Mouse (Mus musculus): ENCODE data around the gene Ampd1. TPM values are rescaled to one million over a fixed set of nuclear protein-coding genes. Genes with fewer than 3 reads are reported as not detected.
A peak's percentile ranks its signal among the peaks of the same experiment; 100 is the strongest.

Gene Ampd1
- total and polyA plus RNA-seq, 3 experiments, result 0.08 to 0.18 TPM; not detected in 1

- DNase-seq (ENCODE audit: low read depth, low spot score), result no peak
- Histone ChIP-seq H3K4me1 (ENCODE audit: control insufficient read depth in 1 of 2, insufficient read depth in 2 of 2, low read length in 2 of 2) (no peaks in the 10 kb centered on the region), H3K79me2 (ENCODE audit: control insufficient read depth, insufficient read depth, low read length, poor library complexity) (no peaks in the 10 kb centered on the region; the same call in 1 of the 2 replicates), H3K4me3 (ENCODE audit: control insufficient read depth in 1 of 2, insufficient read depth in 1 of 2, low read depth in 2 of 2, low read length in 2 of 2) (no peak overlapping the region), H3K27me3 (ENCODE audit: control insufficient read depth in 1 of 2, insufficient read depth in 2 of 2, low read length in 2 of 2) (no peaks in the 10 kb centered on the region), H3K9ac (ENCODE audit: control insufficient read depth, low read depth, low read length, poor library complexity, severe bottlenecking) (no peak overlapping the region), H3K36me3 (ENCODE audit: control insufficient read depth in 1 of 2, insufficient read depth in 2 of 2, low read length in 2 of 2) (peaks cover 0 to 5% of the 10 kb centered on the region in 2 experiments; a peak in 2 of 4 replicates), H3K9me3 (replicated peaks; ENCODE audit: insufficient read depth, low read length) (no peaks in the 10 kb centered on the region), H3K27ac (ENCODE audit: control insufficient read depth, low read depth, low read length) (no peak overlapping the region)
- TF ChIP-seq TCF12 (IDR thresholded peaks at IDR 0.05; ENCODE audit: low read depth, low read length), result no peak
- no peak for TF ChIP-seq KAT2A (conservative IDR thresholded peaks at IDR 0.05; ENCODE audit: low read depth, low read length)
- TF ChIP-seq MAFK (IDR thresholded peaks at IDR 0.05; ENCODE audit: borderline replicate concordance, low read depth, low read length), result no peak
- no peak for TF ChIP-seq POLR2A (IDR thresholded peaks at IDR 0.05; ENCODE audit: control insufficient read depth in 1 of 2, insufficient read depth in 1 of 2, low read depth in 1 of 2, low read length in 2 of 2, poor library complexity in 1 of 2)
- no peak for TF ChIP-seq ZNF384 (IDR thresholded peaks at IDR 0.05; ENCODE audit: low read depth, low read length)
- TF ChIP-seq HCFC1 (IDR thresholded peaks at IDR 0.05; ENCODE audit: low read depth, low read length), result no peak
These were observed 24.8 kb downstream of the Ampd1 start for GRCm38 (mm10) chr3:103098662-103099061.

- no peak overlapping the region for H3K4me3 ChIP-seq (ENCODE audit: control insufficient read depth in 1 of 2, insufficient read depth in 1 of 2, low read depth in 2 of 2, low read length in 2 of 2)
- H3K27me3 ChIP-seq (ENCODE audit: control insufficient read depth in 1 of 2, insufficient read depth in 2 of 2, low read length in 2 of 2), result no peaks in the 10 kb centered on the region
- H3K27ac ChIP-seq (ENCODE audit: control insufficient read depth, low read depth, low read length), result no peak overlapping the region
- TF ChIP-seq CTCF (IDR thresholded peaks at IDR 0.05 in 2 of 3, conservative IDR thresholded peaks at IDR 0.05 in 1 of 3; ENCODE audit: control insufficient read depth in 1 of 3, insufficient read depth in 1 of 3, low read depth in 2 of 3, low read length in 3 of 3, poor library complexity in 1 of 3, severe bottlenecking in 1 of 3) (peak; percentile 41 to 65 (median 44)), MAFK (IDR thresholded peaks at IDR 0.05; ENCODE audit: borderline replicate concordance, low read depth, low read length) (no peak), SMC3 (IDR thresholded peaks at IDR 0.05; ENCODE audit: low read depth, low read length) (peak; percentile 78), MAX (IDR thresholded peaks at IDR 0.05; ENCODE audit: low read length) (no peak), ZC3H11A (IDR thresholded peaks at IDR 0.05; ENCODE audit: low read depth, low read length) (peak; percentile 74), TBP (IDR thresholded peaks at IDR 0.05; ENCODE audit: low read depth, low read length) (no peak), RAD21 (IDR thresholded peaks at IDR 0.05; ENCODE audit: low read depth, low read length) (peak; percentile 49)
- no peaks in the 10 kb centered on the region; the same call in 1 of the 2 replicates for H3K79me2 ChIP-seq (ENCODE audit: control insufficient read depth, insufficient read depth, low read length, poor library complexity)
- H3K4me1 ChIP-seq (ENCODE audit: control insufficient read depth in 1 of 2, insufficient read depth in 2 of 2, low read length in 2 of 2), result no peaks in the 10 kb centered on the region
- peaks cover 0 to 9% of the 10 kb centered on the region in 2 experiments; a peak in 2 of 4 replicates for H3K36me3 ChIP-seq (ENCODE audit: control insufficient read depth in 1 of 2, insufficient read depth in 2 of 2, low read length in 2 of 2)
- no peak overlapping the region for H3K9ac ChIP-seq (ENCODE audit: control insufficient read depth, low read depth, low read length, poor library complexity, severe bottlenecking)
- peak; percentile 54 for DNase-seq (ENCODE audit: low read depth, low spot score)
- H3K9me3 ChIP-seq (replicated peaks; ENCODE audit: insufficient read depth, low read length), result no peaks in the 10 kb centered on the region
These were observed 25.9 kb downstream of the Ampd1 start for GRCm38 (mm10) chr3:103099667-103100066.

- peaks cover 0 to 9% of the 10 kb centered on the region in 2 experiments; a peak in 2 of 4 replicates for H3K36me3 ChIP-seq (ENCODE audit: control insufficient read depth in 1 of 2, insufficient read depth in 2 of 2, low read length in 2 of 2)
- no peak overlapping the region for H3K27ac ChIP-seq (ENCODE audit: control insufficient read depth, low read depth, low read length)
- no peaks in the 10 kb centered on the region for H3K27me3 ChIP-seq (ENCODE audit: control insufficient read depth in 1 of 2, insufficient read depth in 2 of 2, low read length in 2 of 2)
- TF ChIP-seq ELF1 (IDR thresholded peaks at IDR 0.05; ENCODE audit: low read depth, low read length) (no peak), SMC3 (IDR thresholded peaks at IDR 0.05; ENCODE audit: low read depth, low read length) (no peak), MAFK (IDR thresholded peaks at IDR 0.05; ENCODE audit: borderline replicate concordance, low read depth, low read length) (no peak), GATA1 (IDR thresholded peaks at IDR 0.05; ENCODE audit: low read depth, low read length) (no peak), BHLHE40 (IDR thresholded peaks at IDR 0.05; ENCODE audit: borderline replicate concordance, low read depth, low read length) (no peak), RAD21 (IDR thresholded peaks at IDR 0.05; ENCODE audit: low read depth, low read length) (peak; percentile 52), MXI1 (IDR thresholded peaks at IDR 0.05; ENCODE audit: low read depth, low read length) (no peak), MEF2A (IDR thresholded peaks at IDR 0.05; ENCODE audit: extremely low read depth, insufficient replicate concordance, low read depth, low read length, poor library complexity, severe bottlenecking) (no peak), ETS1 (IDR thresholded peaks at IDR 0.05; ENCODE audit: low read depth, low read length) (no peak), ZNF384 (IDR thresholded peaks at IDR 0.05; ENCODE audit: low read depth, low read length) (no peak), CTCF (IDR thresholded peaks at IDR 0.05 in 2 of 3, conservative IDR thresholded peaks at IDR 0.05 in 1 of 3; ENCODE audit: control insufficient read depth in 1 of 3, insufficient read depth in 1 of 3, low read depth in 2 of 3, low read length in 3 of 3, poor library complexity in 1 of 3, severe bottlenecking in 1 of 3) (peak in 2 of 3 experiments; percentile 14 to 49; a peak in 3 of 6 replicates), ZKSCAN1 (IDR thresholded peaks at IDR 0.05; ENCODE audit: low read depth, low read length) (no peak), POLR2AphosphoS2 (IDR thresholded peaks at IDR 0.05; ENCODE audit: low read length) (no peak)
- H3K4me3 ChIP-seq (ENCODE audit: control insufficient read depth in 1 of 2, insufficient read depth in 1 of 2, low read depth in 2 of 2, low read length in 2 of 2), result no peak overlapping the region
- no peaks in the 10 kb centered on the region; the same call in 1 of the 2 replicates for H3K79me2 ChIP-seq (ENCODE audit: control insufficient read depth, insufficient read depth, low read length, poor library complexity)
- peak; percentile 61 for DNase-seq (ENCODE audit: low read depth, low spot score)
- H3K9me3 ChIP-seq (replicated peaks; ENCODE audit: insufficient read depth, low read length), result no peaks in the 10 kb centered on the region
- H3K4me1 ChIP-seq (ENCODE audit: control insufficient read depth in 1 of 2, insufficient read depth in 2 of 2, low read length in 2 of 2), result no peaks in the 10 kb centered on the region
- H3K9ac ChIP-seq (ENCODE audit: control insufficient read depth, low read depth, low read length, poor library complexity, severe bottlenecking), result no peak overlapping the region
These were observed 26.9 kb downstream of the Ampd1 start for GRCm38 (mm10) chr3:103100735-103101134.
